Mouse (Mus musculus): Measurements from ENCODE around the gene 2810408A11Rik. TPM values are rescaled to one million over a fixed set of nuclear protein-coding genes. Genes with fewer than 3 reads are reported as not detected.

2810408A11Rik gene
- polyA plus RNA-seq (2014; fragmentation: Illumina TruSeq; extraction: RNeasy Lipid Tissue Mini Kit (QIAGEN cat#74804); ENCODE audit: low read depth, low replicate concordance): 2.9 TPM

DNA sequence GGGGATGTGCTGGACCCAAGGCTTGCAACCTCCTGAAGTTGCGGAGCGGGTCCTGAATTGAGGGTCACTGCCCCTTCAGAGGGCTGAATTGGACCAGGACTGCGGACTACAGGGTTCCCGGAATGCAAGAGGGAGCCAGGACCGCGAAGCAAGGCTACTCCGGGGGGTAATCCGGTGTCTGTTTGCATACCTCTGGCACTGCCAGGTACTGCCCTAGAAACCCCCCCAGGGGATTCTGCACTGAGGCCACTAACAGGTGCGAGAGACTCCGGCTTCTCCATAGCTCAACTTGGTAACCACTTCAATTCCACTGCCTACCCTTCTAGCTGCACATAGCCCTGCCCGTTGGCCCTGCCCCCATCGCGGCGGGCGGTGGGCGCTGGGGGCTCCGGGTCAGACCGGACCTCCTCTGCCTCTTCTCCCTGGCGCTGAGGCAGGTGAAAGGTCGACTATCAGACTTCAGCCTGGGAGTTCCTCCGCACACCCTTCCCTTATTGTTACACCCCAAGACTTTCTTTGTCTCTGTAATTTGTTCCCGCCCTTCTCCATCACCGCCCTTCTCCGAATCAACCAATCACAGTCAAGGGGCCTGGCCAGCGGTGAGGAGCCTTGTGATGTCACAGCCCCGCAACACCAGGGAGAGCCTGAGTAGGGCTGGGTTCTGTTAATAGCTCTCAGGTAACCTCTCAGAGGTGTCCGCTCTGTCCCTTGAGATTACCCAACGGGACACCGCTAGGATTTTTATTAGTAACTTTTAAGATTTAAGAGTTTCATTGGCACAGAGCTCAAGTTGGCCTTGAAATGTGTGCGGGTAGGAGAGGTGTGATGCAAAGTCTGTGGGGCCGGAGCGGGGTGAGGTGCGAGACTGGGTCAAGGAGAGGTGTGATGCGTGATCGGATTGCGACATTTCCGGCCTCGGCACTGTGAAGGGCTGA, at the start of gene 2810408A11Rik, which contains the start of gene Neurl4:
2810408A11Rik (minus strand) TSS at position 517 of the 935 bp plus-strand sequence.
Neurl4 (plus strand) TSS at position 602 of the 935 bp plus-strand sequence.

DNA sequence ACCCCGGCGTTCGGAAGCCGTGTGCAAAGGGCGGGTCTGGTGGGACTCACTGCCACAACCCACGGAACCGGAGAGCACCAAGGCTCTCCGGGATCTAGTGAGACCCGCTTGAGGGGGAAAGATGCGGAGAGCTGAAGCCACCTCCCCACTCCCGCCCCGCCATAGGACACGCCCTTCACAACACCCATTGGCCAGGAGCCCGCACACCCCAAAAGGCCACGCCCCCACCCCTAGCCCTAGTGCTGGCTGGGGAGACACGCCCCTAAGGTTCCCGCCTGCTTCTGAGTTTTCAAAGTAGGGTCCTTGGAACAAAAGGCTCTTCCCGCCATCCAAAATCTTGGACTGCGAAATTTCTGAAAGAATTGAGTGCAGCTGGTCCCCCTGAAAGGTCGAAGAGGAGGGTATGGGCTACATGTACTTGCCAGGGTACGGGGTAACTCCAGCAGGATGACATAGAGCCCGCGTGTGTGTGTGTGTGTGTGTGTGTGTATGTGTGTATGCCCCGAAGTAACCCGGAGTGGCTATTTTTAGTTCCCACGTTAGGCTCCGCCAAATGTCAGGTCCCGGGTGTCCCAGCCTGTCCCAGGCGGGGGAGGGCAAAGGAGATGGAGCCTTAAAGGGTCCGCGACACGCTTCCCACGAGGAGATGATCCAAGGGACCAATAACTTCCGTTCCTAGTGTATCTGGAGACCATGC, 47.4 kb upstream of the 2810408A11Rik start, which contains the start of gene Slc2a4:
Slc2a4 (minus strand) TSS at position 123 of the 697 bp plus-strand sequence.

DNA sequence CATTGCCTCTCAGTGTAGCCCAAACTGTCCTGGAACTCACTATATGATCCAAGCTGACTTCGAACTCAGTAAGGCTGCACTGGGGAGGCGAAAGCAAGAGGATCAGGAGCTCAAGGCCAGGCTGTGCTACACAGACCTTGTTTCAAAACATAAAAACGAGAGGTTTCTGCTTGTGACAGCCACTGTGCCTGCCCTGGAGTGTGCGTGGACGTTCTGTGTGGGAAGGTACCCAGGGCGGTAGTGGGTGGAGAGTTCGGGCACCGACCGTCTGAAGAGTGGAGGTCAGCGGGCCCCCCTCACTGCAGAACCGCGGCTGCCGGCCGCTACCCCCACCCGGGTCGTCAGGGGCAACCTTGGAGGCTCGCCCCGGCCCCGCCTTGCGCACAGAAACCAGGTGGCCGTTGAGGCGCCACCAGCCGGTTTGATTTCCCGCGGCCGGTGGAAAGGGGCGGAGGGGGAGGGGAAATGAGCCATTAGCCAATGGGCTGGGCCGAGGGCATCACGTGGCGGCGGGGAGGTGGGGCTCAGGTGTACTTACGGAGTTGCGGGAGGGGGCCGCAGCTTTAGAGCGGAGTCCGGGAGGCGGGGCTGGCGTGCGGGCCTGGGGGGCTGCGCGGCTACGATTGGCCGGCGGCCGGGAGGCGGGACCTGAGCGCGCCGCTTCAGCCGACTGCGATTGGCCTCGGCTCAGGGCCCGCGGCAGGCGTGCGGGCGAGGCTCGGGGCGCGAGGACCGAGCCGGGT, 34.5 kb upstream of the 2810408A11Rik start, which contains the start of gene Ybx2:
Ybx2 (plus strand) TSS at position 660 of the 743 bp plus-strand sequence.

DNA sequence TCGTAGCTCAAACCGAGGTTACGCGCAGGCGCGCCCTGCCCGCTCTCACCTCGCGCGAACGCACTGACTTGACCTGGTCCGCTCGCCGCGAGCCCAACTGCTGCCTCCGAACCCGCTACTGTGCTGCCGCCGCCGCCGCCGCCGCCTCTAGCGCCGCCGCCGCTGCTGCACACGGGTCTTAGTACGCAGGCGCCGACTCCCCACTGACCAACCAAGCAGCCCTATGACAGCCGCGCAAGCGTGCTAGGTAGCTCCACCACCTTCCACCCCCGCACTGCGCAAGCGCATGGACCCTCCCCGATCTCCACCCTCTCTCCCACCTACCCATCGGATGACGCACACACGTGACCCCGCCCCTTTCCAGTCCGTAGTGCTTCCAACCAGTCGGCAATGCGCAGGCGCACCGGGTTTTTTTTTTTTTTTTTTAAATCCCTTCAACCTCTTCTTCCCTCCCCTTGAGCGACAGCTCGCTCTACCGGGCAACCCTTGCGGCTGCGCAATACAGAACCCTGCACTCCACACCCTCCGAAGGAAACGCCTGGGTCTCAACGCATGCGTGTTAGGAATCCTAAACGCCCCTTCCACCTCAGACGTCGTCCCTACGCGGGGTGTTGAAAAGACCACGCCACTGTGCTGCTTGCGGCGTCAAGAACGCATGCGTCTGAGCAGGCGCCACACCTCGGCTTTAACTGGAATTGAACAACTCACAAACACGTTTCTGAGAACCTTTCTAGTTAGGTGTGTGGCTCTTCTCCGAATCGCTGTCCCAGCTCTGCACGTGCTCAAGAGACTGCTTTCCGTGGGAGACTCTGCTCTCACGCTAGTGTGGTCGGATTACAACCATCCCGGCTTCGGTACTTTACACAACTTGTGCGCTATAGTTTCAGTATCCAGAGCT, 20.6 kb upstream of the 2810408A11Rik start, which contains the start of gene Eif5a:
Eif5a (minus strand) TSS at position 845 of the 898 bp plus-strand sequence.

DNA sequence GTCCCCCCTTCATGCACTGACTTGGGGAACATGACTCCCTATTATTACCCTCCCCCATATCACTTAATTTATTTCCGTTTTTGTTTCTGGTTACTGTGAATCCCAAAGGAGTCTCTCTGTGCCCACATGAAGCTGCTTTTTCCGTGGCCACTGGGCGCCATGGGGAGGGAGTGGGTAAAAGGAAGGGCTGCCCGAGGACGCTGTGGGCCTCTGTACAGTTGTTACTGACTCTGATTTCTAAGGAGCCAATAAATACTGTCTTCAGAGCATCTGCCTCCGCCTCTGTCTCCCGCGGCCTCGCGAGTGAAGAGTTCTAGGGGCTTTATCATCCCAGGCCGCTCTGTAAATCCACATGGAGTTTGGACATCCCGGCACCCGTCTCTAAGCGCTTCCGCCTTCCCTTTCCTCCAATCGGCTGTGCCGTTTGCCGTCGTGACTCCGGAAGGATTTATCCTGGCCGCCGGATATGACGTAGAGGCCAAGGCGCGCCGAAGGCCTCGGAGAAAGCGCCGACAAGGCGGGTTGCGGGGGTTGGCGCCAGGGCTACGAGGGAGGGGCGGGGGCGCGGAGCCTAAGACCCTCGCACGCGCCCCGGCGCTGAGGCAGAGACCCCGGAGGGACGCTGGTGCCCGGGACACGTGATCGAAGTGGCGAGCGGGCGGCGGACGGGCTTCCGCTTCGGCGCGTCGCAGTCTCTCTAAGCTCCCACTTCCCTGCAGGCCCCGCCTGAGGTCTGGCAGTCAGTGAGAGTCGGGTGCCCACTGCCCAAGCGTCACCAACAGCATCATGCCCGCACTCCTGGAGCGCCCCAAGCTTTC, 13.0 kb upstream of the 2810408A11Rik start, which contains the start of gene Gps2:
Gps2 (plus strand) TSS at position 335 of the 818 bp plus-strand sequence.

DNA sequence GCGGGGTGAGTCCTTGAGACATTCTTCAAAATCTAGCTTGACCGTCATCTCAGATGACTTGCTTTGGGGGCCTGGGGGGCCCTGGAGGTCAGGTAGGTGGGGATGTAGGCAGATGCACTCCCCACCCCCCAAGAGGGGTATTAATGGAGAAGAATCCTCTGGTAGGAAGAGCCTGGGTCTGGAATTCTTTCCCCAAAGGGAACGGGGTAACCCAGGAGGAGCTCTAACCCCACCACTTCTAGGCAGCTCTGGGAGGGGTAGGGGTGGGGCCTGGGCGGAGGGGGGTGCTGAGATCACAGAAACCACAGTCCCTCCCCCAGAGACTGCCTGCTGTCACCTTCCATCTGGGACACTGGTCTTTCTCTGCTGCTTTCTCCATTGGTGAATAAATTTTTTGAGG, 5.5 kb downstream of the 2810408A11Rik start, which contains the start of gene Acap1:
Acap1 (minus strand) TSS at position 249 of the 400 bp plus-strand sequence.

DNA sequence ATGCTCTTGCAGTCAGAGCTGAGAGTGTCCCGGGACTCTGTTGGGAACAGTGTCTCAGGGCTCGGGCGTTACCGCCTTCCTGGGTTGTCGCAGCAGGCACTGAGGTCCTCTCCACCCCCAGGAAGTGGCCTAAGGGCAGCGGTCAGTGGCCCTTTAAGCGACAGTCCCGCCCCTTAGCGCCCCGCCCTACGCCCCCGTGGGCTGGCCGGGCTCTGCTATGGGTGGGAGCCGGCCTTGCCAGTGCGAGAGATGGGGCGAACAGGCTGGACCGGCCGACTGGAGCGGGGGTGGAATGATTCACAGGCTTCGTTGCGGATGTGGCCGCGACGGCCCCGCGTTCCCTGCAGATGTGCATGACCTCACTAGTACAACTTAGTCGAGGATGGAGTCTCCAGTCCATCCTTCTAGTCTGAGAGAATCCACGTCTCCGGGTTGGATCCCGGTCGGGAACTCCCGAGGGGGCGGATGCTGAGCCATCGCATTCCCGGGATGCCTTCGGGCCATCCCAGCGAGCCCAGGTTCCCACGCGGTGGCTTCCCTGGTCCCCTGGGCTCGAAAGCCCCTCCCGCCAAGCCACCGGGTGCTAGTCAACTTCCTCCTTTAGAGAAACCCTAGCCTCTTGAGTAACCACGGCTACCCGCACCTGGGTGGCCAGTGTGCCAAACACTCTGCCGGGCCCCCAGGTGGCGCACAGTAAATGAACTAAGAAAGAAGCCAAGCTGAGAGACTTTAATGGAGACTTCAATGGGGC, 19.8 kb downstream of the 2810408A11Rik start, which contains the start of gene Kctd11:
Kctd11 (minus strand) TSS at position 554 of the 751 bp plus-strand sequence.

DNA sequence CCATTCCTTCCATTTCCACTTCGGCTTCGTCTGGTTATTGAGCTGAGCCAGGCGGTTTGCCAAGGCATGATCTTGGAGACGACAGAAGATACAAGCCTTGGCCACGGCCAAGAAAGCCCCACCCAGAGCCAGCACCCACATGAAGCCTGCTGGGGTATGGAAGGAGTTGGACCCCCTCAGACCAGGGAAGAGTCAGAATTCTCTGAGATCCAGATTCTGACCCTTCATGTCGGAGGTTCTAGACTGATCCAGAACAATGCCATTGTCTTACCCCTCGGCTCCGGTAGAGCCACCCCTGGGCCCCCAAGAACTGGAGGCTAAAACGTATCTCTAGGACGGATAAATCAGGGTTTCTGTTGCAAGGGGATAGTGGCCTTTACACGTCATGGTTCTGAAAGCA, 22.9 kb downstream of the 2810408A11Rik start, which contains the start of gene Tmem95:
Tmem95 (minus strand) TSS at position 141 of the 400 bp plus-strand sequence.

DNA sequence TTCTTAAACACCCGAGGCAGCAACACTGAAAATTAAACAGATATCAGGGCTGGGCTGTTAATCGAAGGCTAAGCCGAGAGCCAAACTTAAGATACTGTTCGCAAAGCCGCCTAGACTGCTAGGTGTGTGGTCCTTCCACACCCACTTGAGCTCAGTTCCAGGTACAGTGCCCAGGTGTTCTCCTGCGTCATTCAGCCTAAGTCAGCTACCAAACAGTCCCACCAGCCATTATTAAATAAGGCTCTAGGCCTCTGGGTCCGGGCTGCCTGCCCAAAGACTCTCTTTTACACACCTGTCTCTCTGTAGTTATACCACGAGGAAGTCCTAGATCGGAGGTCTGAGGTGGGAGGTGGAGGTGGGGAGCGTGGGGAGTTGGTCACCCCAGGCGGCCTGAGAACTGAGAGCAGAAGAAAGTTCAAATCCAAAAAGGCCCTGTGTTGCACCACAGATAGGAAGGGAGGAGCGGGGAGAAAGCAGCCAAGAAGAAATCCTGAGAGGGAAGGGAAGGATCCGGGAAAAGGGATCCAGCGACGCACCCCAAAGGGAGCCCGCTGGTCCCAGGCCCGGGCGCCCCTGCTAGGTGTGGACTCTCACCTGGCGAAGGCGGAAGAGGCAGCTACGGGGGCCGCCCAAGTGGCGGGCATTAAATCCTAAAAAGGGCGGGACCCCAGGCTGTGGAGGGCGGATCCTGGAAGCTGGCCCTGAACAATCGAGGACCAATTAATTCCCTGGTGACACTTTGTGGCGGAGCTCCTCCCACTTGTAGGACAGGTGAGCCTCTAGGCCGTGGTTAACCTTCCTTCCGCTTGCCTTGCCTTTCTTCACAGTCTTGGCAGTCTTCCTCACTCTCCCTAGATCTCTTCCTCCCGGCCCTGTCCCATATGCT, 42.4 kb downstream of the 2810408A11Rik start, which contains the start of gene Tnk1:
Tnk1 (minus strand) TSS at position 618 of the 886 bp plus-strand sequence.

Other genes starting within 250 kb of the 2810408A11Rik start
- not detected for gene Sox15, start 245.7 kb downstream of the 2810408A11Rik start, polyA plus RNA-seq (2014; fragmentation: Illumina TruSeq; extraction: RNeasy Lipid Tissue Mini Kit (QIAGEN cat#74804); ENCODE audit: low read depth, low replicate concordance)
- gene Mpdu1, start 238.3 kb downstream of the 2810408A11Rik start, polyA plus RNA-seq (2014; fragmentation: Illumina TruSeq; extraction: RNeasy Lipid Tissue Mini Kit (QIAGEN cat#74804); ENCODE audit: low read depth, low replicate concordance): 26.2 TPM
- gene Cd68, start 234.8 kb downstream of the 2810408A11Rik start, polyA plus RNA-seq (2014; fragmentation: Illumina TruSeq; extraction: RNeasy Lipid Tissue Mini Kit (QIAGEN cat#74804); ENCODE audit: low read depth, low replicate concordance): 10.7 TPM
- gene Eif4a1, start 228.6 kb downstream of the 2810408A11Rik start, polyA plus RNA-seq (2014; fragmentation: Illumina TruSeq; extraction: RNeasy Lipid Tissue Mini Kit (QIAGEN cat#74804); ENCODE audit: low read depth, low replicate concordance): 274 TPM
- 55.9 TPM for gene Senp3, start 218.9 kb downstream of the 2810408A11Rik start, polyA plus RNA-seq (2014; fragmentation: Illumina TruSeq; extraction: RNeasy Lipid Tissue Mini Kit (QIAGEN cat#74804); ENCODE audit: low read depth, low replicate concordance)
- 3.4 TPM for gene Tnfsf13, start 215.2 kb downstream of the 2810408A11Rik start, polyA plus RNA-seq (2014; fragmentation: Illumina TruSeq; extraction: RNeasy Lipid Tissue Mini Kit (QIAGEN cat#74804); ENCODE audit: low read depth, low replicate concordance)
- gene Tnfsf12, start 205.1 kb downstream of the 2810408A11Rik start, polyA plus RNA-seq (2014; fragmentation: Illumina TruSeq; extraction: RNeasy Lipid Tissue Mini Kit (QIAGEN cat#74804); ENCODE audit: low read depth, low replicate concordance): 19.9 TPM
- gene Tnfsfm13, start 204.9 kb downstream of the 2810408A11Rik start, polyA plus RNA-seq (2014; fragmentation: Illumina TruSeq; extraction: RNeasy Lipid Tissue Mini Kit (QIAGEN cat#74804); ENCODE audit: low read depth, low replicate concordance): 10.4 TPM
- gene Polr2a, start 142.3 kb downstream of the 2810408A11Rik start, polyA plus RNA-seq (2014; fragmentation: Illumina TruSeq; extraction: RNeasy Lipid Tissue Mini Kit (QIAGEN cat#74804); ENCODE audit: low read depth, low replicate concordance): 20.8 TPM
- gene Slc35g3, start 139.0 kb downstream of the 2810408A11Rik start, polyA plus RNA-seq (2014; fragmentation: Illumina TruSeq; extraction: RNeasy Lipid Tissue Mini Kit (QIAGEN cat#74804); ENCODE audit: low read depth, low replicate concordance): not detected
- 24.0 TPM for gene Zbtb4, start 135.1 kb downstream of the 2810408A11Rik start, polyA plus RNA-seq (2014; fragmentation: Illumina TruSeq; extraction: RNeasy Lipid Tissue Mini Kit (QIAGEN cat#74804); ENCODE audit: low read depth, low replicate concordance)
- gene Chrnb1, start 105.0 kb downstream of the 2810408A11Rik start, polyA plus RNA-seq (2014; fragmentation: Illumina TruSeq; extraction: RNeasy Lipid Tissue Mini Kit (QIAGEN cat#74804); ENCODE audit: low read depth, low replicate concordance): 7.0 TPM
- 3.8 TPM for gene Fgf11, start 99.1 kb downstream of the 2810408A11Rik start, polyA plus RNA-seq (2014; fragmentation: Illumina TruSeq; extraction: RNeasy Lipid Tissue Mini Kit (QIAGEN cat#74804); ENCODE audit: low read depth, low replicate concordance)
- not detected for gene Tmem102, start 95.4 kb downstream of the 2810408A11Rik start, polyA plus RNA-seq (2014; fragmentation: Illumina TruSeq; extraction: RNeasy Lipid Tissue Mini Kit (QIAGEN cat#74804); ENCODE audit: low read depth, low replicate concordance)
- not detected for gene Gm39566, start 85.7 kb downstream of the 2810408A11Rik start, polyA plus RNA-seq (2014; fragmentation: Illumina TruSeq; extraction: RNeasy Lipid Tissue Mini Kit (QIAGEN cat#74804); ENCODE audit: low read depth, low replicate concordance)
- not detected for gene Spem2, start 82.5 kb downstream of the 2810408A11Rik start, polyA plus RNA-seq (2014; fragmentation: Illumina TruSeq; extraction: RNeasy Lipid Tissue Mini Kit (QIAGEN cat#74804); ENCODE audit: low read depth, low replicate concordance)
- gene Spem1, start 78.8 kb downstream of the 2810408A11Rik start, polyA plus RNA-seq (2014; fragmentation: Illumina TruSeq; extraction: RNeasy Lipid Tissue Mini Kit (QIAGEN cat#74804); ENCODE audit: low read depth, low replicate concordance): not detected
- gene Nlgn2, start 63.2 kb downstream of the 2810408A11Rik start, polyA plus RNA-seq (2014; fragmentation: Illumina TruSeq; extraction: RNeasy Lipid Tissue Mini Kit (QIAGEN cat#74804); ENCODE audit: low read depth, low replicate concordance): 5.0 TPM
- gene Tmem256, start 62.5 kb downstream of the 2810408A11Rik start, polyA plus RNA-seq (2014; fragmentation: Illumina TruSeq; extraction: RNeasy Lipid Tissue Mini Kit (QIAGEN cat#74804); ENCODE audit: low read depth, low replicate concordance): 282 TPM
- 23.8 TPM for gene Plscr3, start 54.6 kb downstream of the 2810408A11Rik start, polyA plus RNA-seq (2014; fragmentation: Illumina TruSeq; extraction: RNeasy Lipid Tissue Mini Kit (QIAGEN cat#74804); ENCODE audit: low read depth, low replicate concordance)
- gene Tnk1, start 42.3 kb downstream of the 2810408A11Rik start, polyA plus RNA-seq (2014; fragmentation: Illumina TruSeq; extraction: RNeasy Lipid Tissue Mini Kit (QIAGEN cat#74804); ENCODE audit: low read depth, low replicate concordance): not detected
- not detected for gene Tmem95, start 23.0 kb downstream of the 2810408A11Rik start, polyA plus RNA-seq (2014; fragmentation: Illumina TruSeq; extraction: RNeasy Lipid Tissue Mini Kit (QIAGEN cat#74804); ENCODE audit: low read depth, low replicate concordance)
- 4.2 TPM for gene Kctd11, start 19.6 kb downstream of the 2810408A11Rik start, polyA plus RNA-seq (2014; fragmentation: Illumina TruSeq; extraction: RNeasy Lipid Tissue Mini Kit (QIAGEN cat#74804); ENCODE audit: low read depth, low replicate concordance)
- gene Acap1, start 5.4 kb downstream of the 2810408A11Rik start, polyA plus RNA-seq (2014; fragmentation: Illumina TruSeq; extraction: RNeasy Lipid Tissue Mini Kit (QIAGEN cat#74804); ENCODE audit: low read depth, low replicate concordance): 0.81 TPM
- gene Neurl4, start 85 bp upstream of the 2810408A11Rik start, polyA plus RNA-seq (2014; fragmentation: Illumina TruSeq; extraction: RNeasy Lipid Tissue Mini Kit (QIAGEN cat#74804); ENCODE audit: low read depth, low replicate concordance): 37.7 TPM
- 44.4 TPM for gene Gps2, start 12.9 kb upstream of the 2810408A11Rik start, polyA plus RNA-seq (2014; fragmentation: Illumina TruSeq; extraction: RNeasy Lipid Tissue Mini Kit (QIAGEN cat#74804); ENCODE audit: low read depth, low replicate concordance)
- 482 TPM for gene Eif5a, start 21.0 kb upstream of the 2810408A11Rik start, polyA plus RNA-seq (2014; fragmentation: Illumina TruSeq; extraction: RNeasy Lipid Tissue Mini Kit (QIAGEN cat#74804); ENCODE audit: low read depth, low replicate concordance)
- 32.3 TPM for gene Ybx2, start 34.8 kb upstream of the 2810408A11Rik start, polyA plus RNA-seq (2014; fragmentation: Illumina TruSeq; extraction: RNeasy Lipid Tissue Mini Kit (QIAGEN cat#74804); ENCODE audit: low read depth, low replicate concordance)
- gene Slc2a4, start 47.2 kb upstream of the 2810408A11Rik start, polyA plus RNA-seq (2014; fragmentation: Illumina TruSeq; extraction: RNeasy Lipid Tissue Mini Kit (QIAGEN cat#74804); ENCODE audit: low read depth, low replicate concordance): 385 TPM
- 0.58 TPM for gene Cldn7, start 63.8 kb upstream of the 2810408A11Rik start, polyA plus RNA-seq (2014; fragmentation: Illumina TruSeq; extraction: RNeasy Lipid Tissue Mini Kit (QIAGEN cat#74804); ENCODE audit: low read depth, low replicate concordance)
- gene Ctdnep1, start 80.2 kb upstream of the 2810408A11Rik start, polyA plus RNA-seq (2014; fragmentation: Illumina TruSeq; extraction: RNeasy Lipid Tissue Mini Kit (QIAGEN cat#74804); ENCODE audit: low read depth, low replicate concordance): 146 TPM
- gene Elp5, start 81.5 kb upstream of the 2810408A11Rik start, polyA plus RNA-seq (2014; fragmentation: Illumina TruSeq; extraction: RNeasy Lipid Tissue Mini Kit (QIAGEN cat#74804); ENCODE audit: low read depth, low replicate concordance): 52.8 TPM
- gene Gabarap, start 90.2 kb upstream of the 2810408A11Rik start, polyA plus RNA-seq (2014; fragmentation: Illumina TruSeq; extraction: RNeasy Lipid Tissue Mini Kit (QIAGEN cat#74804); ENCODE audit: low read depth, low replicate concordance): 418 TPM
- 25.3 TPM for gene Phf23, start 94.8 kb upstream of the 2810408A11Rik start, polyA plus RNA-seq (2014; fragmentation: Illumina TruSeq; extraction: RNeasy Lipid Tissue Mini Kit (QIAGEN cat#74804); ENCODE audit: low read depth, low replicate concordance)
- gene Dvl2, start 99.6 kb upstream of the 2810408A11Rik start, polyA plus RNA-seq (2014; fragmentation: Illumina TruSeq; extraction: RNeasy Lipid Tissue Mini Kit (QIAGEN cat#74804); ENCODE audit: low read depth, low replicate concordance): 5.6 TPM
- gene Acadvl, start 114.4 kb upstream of the 2810408A11Rik start, polyA plus RNA-seq (2014; fragmentation: Illumina TruSeq; extraction: RNeasy Lipid Tissue Mini Kit (QIAGEN cat#74804); ENCODE audit: low read depth, low replicate concordance): 1,086 TPM
- 3.2 TPM for gene Dlg4, start 116.0 kb upstream of the 2810408A11Rik start, polyA plus RNA-seq (2014; fragmentation: Illumina TruSeq; extraction: RNeasy Lipid Tissue Mini Kit (QIAGEN cat#74804); ENCODE audit: low read depth, low replicate concordance)
- 0.50 TPM for gene Asgr1, start 153.1 kb upstream of the 2810408A11Rik start, polyA plus RNA-seq (2014; fragmentation: Illumina TruSeq; extraction: RNeasy Lipid Tissue Mini Kit (QIAGEN cat#74804); ENCODE audit: low read depth, low replicate concordance)
- gene Asgr2, start 191.7 kb upstream of the 2810408A11Rik start, polyA plus RNA-seq (2014; fragmentation: Illumina TruSeq; extraction: RNeasy Lipid Tissue Mini Kit (QIAGEN cat#74804); ENCODE audit: low read depth, low replicate concordance): 0.68 TPM
- gene Mgl2, start 229.3 kb upstream of the 2810408A11Rik start, polyA plus RNA-seq (2014; fragmentation: Illumina TruSeq; extraction: RNeasy Lipid Tissue Mini Kit (QIAGEN cat#74804); ENCODE audit: low read depth, low replicate concordance): 16.8 TPM